11 mouse cellular contexts compared by ENCODE assay signal in genomic region chr1:162037185-162037765, GRCm38 (mm10). TPM values are rescaled to one million over a fixed set of nuclear protein-coding genes. Genes with fewer than 3 reads are reported as not detected.
A peak's percentile ranks its signal among the peaks of the same experiment; 100 is the strongest.
DNase-seq lines count a peak whose midpoint lies in the region; ATAC-seq and TF ChIP-seq lines count a peak whose summit lies in the region.
"Had no signal": no experiment of that assay in that cellular context is flagged by ENCODE, and none has a peak within 500 bp of the region (broad histone marks: within the 10 kb centered on the region; RNA-seq: fewer than 3 reads in every experiment).

No protein-coding gene starts in this region.

- no peak for TF ChIP-seq CTCF in midbrain, postnatal 0 days (IDR thresholded peaks at IDR 0.05)

- peak overlapping the region; percentile 6; the same call in 1 of the 2 replicates for H3K4me2 ChIP-seq in heart, embryonic 15.5 days
- no peak overlapping the region for H3K4me2 ChIP-seq in midbrain, postnatal 0 days (ENCODE audit: low read depth, low read length, poor library complexity, severe bottlenecking)
- no peak overlapping the region for H3K4me2 ChIP-seq in midbrain, embryonic 11.5 days
- no peak overlapping the region for H3K4me2 ChIP-seq in intestine, embryonic 14.5 days (ENCODE audit: low read length)

- H3K4me3 ChIP-seq in heart, embryonic 15.5 days: no peak overlapping the region
- H3K4me3 ChIP-seq in midbrain, postnatal 0 days (ENCODE audit: low read depth, low read length): no peak overlapping the region
- no peak overlapping the region for H3K4me3 ChIP-seq in midbrain, embryonic 11.5 days (ENCODE audit: low read depth, low read length)
- H3K4me3 ChIP-seq in intestine, embryonic 14.5 days (ENCODE audit: low read depth, low read length): no peak overlapping the region

- no peaks in the 10 kb centered on the region for H3K9me3 ChIP-seq in heart, embryonic 15.5 days (replicated peaks)
- H3K9me3 ChIP-seq in midbrain, postnatal 0 days (ENCODE audit: low read length): no peaks in the 10 kb centered on the region
- H3K9me3 ChIP-seq in midbrain, embryonic 11.5 days (ENCODE audit: control insufficient read depth, low read length): no peaks in the 10 kb centered on the region
- H3K9me3 ChIP-seq in intestine, embryonic 14.5 days (ENCODE audit: control insufficient read depth, low read length): no peaks in the 10 kb centered on the region

- H3K27ac ChIP-seq in heart, embryonic 15.5 days: peak overlapping the region; percentile 79
- H3K27ac ChIP-seq in midbrain, postnatal 0 days (ENCODE audit: low read depth, low read length): peak overlapping the region; percentile 13; the same call in 1 of the 2 replicates
- no peak overlapping the region for H3K27ac ChIP-seq in midbrain, embryonic 11.5 days (ENCODE audit: low read depth, low read length)
- peak overlapping the region; percentile 72 for H3K27ac ChIP-seq in intestine, embryonic 14.5 days (ENCODE audit: low read depth)

- peaks cover 34% of the 10 kb centered on the region for H3K4me1 ChIP-seq in heart, embryonic 15.5 days (replicated peaks)
- H3K4me1 ChIP-seq in midbrain, postnatal 0 days (ENCODE audit: insufficient read depth, low read length): peaks cover 4% of the 10 kb centered on the region; the same call in 1 of the 2 replicates
- H3K4me1 ChIP-seq in midbrain, embryonic 11.5 days (ENCODE audit: control insufficient read depth, insufficient read depth, low read length): 0 out of 2 replicates have a peak, but pooled peaks cover 2% of the 10 kb centered on the region
- peaks cover 44% of the 10 kb centered on the region for H3K4me1 ChIP-seq in intestine, embryonic 14.5 days (replicated peaks; ENCODE audit: control insufficient read depth, insufficient read depth, low read length)

- no peaks in the 10 kb centered on the region for H3K27me3 ChIP-seq in heart, embryonic 15.5 days
- H3K27me3 ChIP-seq in midbrain, postnatal 0 days (ENCODE audit: insufficient read depth, low read length): no peaks in the 10 kb centered on the region
- H3K27me3 ChIP-seq in midbrain, embryonic 11.5 days (ENCODE audit: control insufficient read depth, insufficient read depth, low read length): no peaks in the 10 kb centered on the region
- no peaks in the 10 kb centered on the region for H3K27me3 ChIP-seq in intestine, embryonic 14.5 days (replicated peaks; ENCODE audit: control insufficient read depth, insufficient read depth, low read length)

- no peak for DNase-seq in heart, postnatal 4 days
- no peak for DNase-seq in midbrain, postnatal 0 days (ENCODE audit: low spot score)
- DNase-seq in midbrain, embryonic 11.5 days (ENCODE audit: low spot score, missing footprints): no peak
- no peak for DNase-seq in intestine, embryonic 14.5 days (ENCODE audit: low spot score)
- peak; percentile 35 for DNase-seq in telencephalon, adult 2 months (ENCODE audit: low read depth, low spot score)
- DNase-seq in gastrocnemius, postnatal 36 days: no peak
- DNase-seq in left cerebral cortex, postnatal 36 days (ENCODE audit: low spot score in 2 of 2): no peak

- 52% methylated on average over 6 of the region's 6 CpGs for WGBS in heart, embryonic 15.5 days
- WGBS in midbrain, postnatal 0 days: 50% methylated on average over 6 of the region's 6 CpGs
- WGBS in midbrain, embryonic 11.5 days: 82% methylated on average over 6 of the region's 6 CpGs
- 50% methylated on average over 6 of the region's 6 CpGs for WGBS in intestine, embryonic 14.5 days

- no peak for ATAC-seq in heart, embryonic 15.5 days (replicated peaks; ENCODE audit: insufficient number of reproducible peaks, insufficient read depth, low FRiP score, low read depth)
- no peak for ATAC-seq in midbrain, postnatal 0 days (ENCODE audit: low FRiP score)
- ATAC-seq in midbrain, embryonic 11.5 days (ENCODE audit: low FRiP score): no peak
- ATAC-seq in intestine, embryonic 14.5 days (replicated peaks; ENCODE audit: low FRiP score, low TSS enrichment, low read depth): peak; percentile 64

- no peak overlapping the region for H3K9ac ChIP-seq in heart, embryonic 15.5 days
- no peak overlapping the region for H3K9ac ChIP-seq in midbrain, postnatal 0 days (replicated peaks; ENCODE audit: low read length, poor library complexity, severe bottlenecking)
- H3K9ac ChIP-seq in midbrain, embryonic 11.5 days (ENCODE audit: low read length): no peak overlapping the region
- no peak overlapping the region for H3K9ac ChIP-seq in intestine, embryonic 14.5 days (ENCODE audit: low read length)

- intact Hi-C loops in gastrocnemius, postnatal 36 days (cut with DNase I): no loop called here
- intact Hi-C loops in left cerebral cortex, postnatal 36 days (cut with DNase I): no loop called here

- H3K36me3 ChIP-seq in heart, embryonic 15.5 days: no peaks in the 10 kb centered on the region
- no peaks in the 10 kb centered on the region for H3K36me3 ChIP-seq in midbrain, postnatal 0 days (ENCODE audit: insufficient read depth, low read length)
- no peaks in the 10 kb centered on the region for H3K36me3 ChIP-seq in midbrain, embryonic 11.5 days (ENCODE audit: control insufficient read depth, insufficient read depth, low read length)
- no peaks in the 10 kb centered on the region for H3K36me3 ChIP-seq in intestine, embryonic 14.5 days (ENCODE audit: control insufficient read depth, insufficient read depth, low read length)

RNA-seq across cellular contexts. Expression of gene 4930558K02Rik, which starts 57.8 kb away (rescaled TPM):
- not detected in 2 replicates for polyA plus RNA-seq in heart, embryonic 15.5 days (2015; fragmentation: Nextera tagmentation; extraction: Ambion mirVana)
- not detected for total RNA-seq in heart, postnatal 4 days (2021)
- not detected in 2 replicates for total RNA-seq in midbrain, postnatal 0 days (2014; rRNA removed)
- polyA plus RNA-seq in midbrain, postnatal 0 days (2015; fragmentation: Nextera tagmentation; extraction: Ambion mirVana): 0.33 and 0.47 TPM in 2 replicates
- not detected in 2 replicates for polyA plus RNA-seq in midbrain, embryonic 11.5 days (2014; fragmentation: Nextera tagmentation; extraction: Ambion mirVana)
- not detected in 2 replicates for polyA plus RNA-seq in intestine, embryonic 14.5 days (2014; fragmentation: Nextera tagmentation; extraction: Ambion mirVana)
- total RNA-seq in gastrocnemius, postnatal 36 days (2021): not detected
- total RNA-seq in left cerebral cortex, postnatal 36 days (2021): not detected
- total RNA-seq: adrenal gland, adult 2 months; common myeloid progenitor, adult 5-6 weeks had no signal
- polyA plus RNA-seq: adrenal gland, adult 2 months; lung, adult 2 months had no signal
